Mouse (Mus musculus) E14TG2a.4 (cell line): Measurements from ENCODE around the gene Col4a5.
A peak's percentile ranks its signal among the peaks of the same experiment; 100 is the strongest.

Source experiments
- H3K27me3 ChIP-seq: 2 replicates; pipeline ENCODE4 v1.6.1; 2014; ENCODE audit warnings: low read length, control low read depth; ENCODE audit not compliant: insufficient read depth
- H3K36me3 ChIP-seq: 2 replicates; pipeline ENCODE4 v1.6.1; 2014; ENCODE audit warnings: low read length, control low read depth; ENCODE audit not compliant: insufficient read depth
- H3K4me1 ChIP-seq: replicated peaks from 2 replicates; pipeline ENCODE4 v1.6.1; 2014; ENCODE audit warnings: low read depth, low read length, control low read depth
- H3K4me3 ChIP-seq: replicated peaks from 2 replicates; pipeline ENCODE4 v1.5.1; 2014; ENCODE audit warnings: mild to moderate bottlenecking, low read length
- H3K9me3 ChIP-seq: 2 replicates; pipeline ENCODE4 v1.6.1; 2014; ENCODE audit warnings: low read length, control low read depth
- CTCF ChIP-seq: conservative IDR thresholded peaks from 2 replicates; pipeline ENCODE4 v1.5.1; 2014; ENCODE audit warnings: low read length
- NANOG ChIP-seq: IDR thresholded peaks from 2 replicates; pipeline ENCODE4 v1.6.1; 2014; ENCODE audit warnings: borderline replicate concordance, low read length, mixed read lengths
- POU5F1 ChIP-seq: IDR thresholded peaks from 2 replicates; pipeline ENCODE4 v1.6.1; 2014; ENCODE audit warnings: low read length, borderline replicate concordance

Gene Col4a5

DNA sequence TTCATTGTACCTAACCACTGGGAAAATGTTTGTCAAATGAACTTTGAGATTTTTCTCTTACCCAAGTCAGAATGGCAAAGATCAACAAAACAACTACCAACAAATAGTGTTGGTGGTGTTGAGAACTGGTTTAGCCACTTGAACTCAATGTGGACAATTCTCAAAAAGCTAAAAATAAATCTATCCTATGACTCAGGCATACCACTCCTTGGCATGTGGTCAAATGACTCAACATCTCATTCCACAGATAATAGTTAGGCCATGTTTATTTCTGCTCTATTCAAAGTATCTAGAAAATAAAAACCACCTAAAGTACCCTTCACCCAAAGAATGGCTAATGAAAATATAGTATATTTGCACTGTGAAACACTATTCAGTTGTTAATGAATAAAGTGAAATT, 58.3 kb downstream of the Col4a5 start:
- Histone ChIP-seq H3K36me3 (no peaks in the 10 kb centered on the region), H3K9me3 (no peaks in the 10 kb centered on the region), H3K4me3 (no peak overlapping the region), H3K4me1 (no peaks in the 10 kb centered on the region), H3K27me3 (no peaks in the 10 kb centered on the region)
- no peak for TF ChIP-seq CTCF
- TF ChIP-seq POU5F1, result no peak
- no peak for TF ChIP-seq NANOG

- TF ChIP-seq CTCF (no peak), NANOG (no peak), POU5F1 (no peak)
- Histone ChIP-seq H3K4me1 (no peaks in the 10 kb centered on the region), H3K4me3 (no peak overlapping the region), H3K27me3 (no peaks in the 10 kb centered on the region), H3K36me3 (no peaks in the 10 kb centered on the region), H3K9me3 (no peaks in the 10 kb centered on the region)
These were observed 72.3 kb downstream of the Col4a5 start for GRCm38 (mm10) chrX:141547471-141547870.

DNA sequence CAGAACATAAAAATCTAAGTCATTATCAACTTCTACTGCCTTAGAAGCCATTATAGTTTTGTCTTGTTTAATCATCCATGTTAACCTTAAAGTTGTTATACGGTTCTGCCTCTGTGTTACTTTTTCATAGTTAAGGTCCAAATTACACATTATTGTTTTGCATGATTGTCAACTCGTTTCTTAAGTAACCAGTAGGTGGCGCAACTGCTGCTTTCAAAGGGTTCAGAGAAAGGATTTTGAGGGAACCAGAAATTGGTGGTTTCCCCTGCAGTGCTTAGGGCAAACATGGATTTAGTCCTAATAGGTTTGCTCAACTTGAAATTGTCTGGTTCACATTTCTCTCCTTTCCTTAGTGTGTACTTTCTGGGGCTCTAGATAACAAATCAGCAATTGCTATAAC, 115.1 kb downstream of the Col4a5 start:
- Histone ChIP-seq H3K4me1 (no peaks in the 10 kb centered on the region), H3K36me3 (no peaks in the 10 kb centered on the region), H3K9me3 (no peaks in the 10 kb centered on the region), H3K4me3 (no peak overlapping the region), H3K27me3 (no peaks in the 10 kb centered on the region)
- TF ChIP-seq CTCF, result peak; percentile 27
- TF ChIP-seq NANOG, result no peak

DNA sequence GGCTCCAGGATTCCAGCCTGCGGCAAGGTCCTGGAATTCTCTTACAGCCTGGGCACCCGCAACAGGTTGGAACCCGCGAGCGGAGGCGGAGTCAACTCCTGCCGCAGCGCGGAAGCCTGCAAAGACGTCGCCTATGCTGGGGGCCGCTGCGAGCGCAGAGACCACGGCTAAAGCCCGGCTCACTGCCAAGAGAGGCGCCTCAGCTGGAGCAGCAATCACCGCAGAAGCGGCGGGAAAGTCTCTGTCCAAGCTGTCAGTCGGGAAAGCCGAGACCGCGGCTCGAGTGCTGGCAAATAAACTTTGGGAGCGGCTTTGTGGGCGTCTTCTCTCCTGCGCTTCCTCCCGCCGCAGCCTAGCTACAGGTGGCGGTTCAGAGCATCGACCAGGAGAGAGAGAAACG, 246.5 kb downstream of the Col4a5 start:
- no peaks in the 10 kb centered on the region for H3K9me3 ChIP-seq
- H3K4me1 ChIP-seq, result peaks cover 14% of the 10 kb centered on the region; the same call in 1 of the 2 replicates
- H3K27me3 ChIP-seq, result peaks cover 48% of the 10 kb centered on the region
- no peaks in the 10 kb centered on the region for H3K36me3 ChIP-seq
- H3K4me3 ChIP-seq, result peak overlapping the region; percentile 57
- no peak for TF ChIP-seq NANOG
- no peak for TF ChIP-seq CTCF
- no peak for TF ChIP-seq POU5F1

- TF ChIP-seq NANOG, result no peak
- 0 out of 2 replicates have a peak, but pooled peaks have one; percentile 3 for TF ChIP-seq CTCF
- TF ChIP-seq POU5F1, result no peak
- H3K9me3 ChIP-seq, result no peaks in the 10 kb centered on the region
- no peaks in the 10 kb centered on the region for H3K36me3 ChIP-seq
- peaks cover 14% of the 10 kb centered on the region; the same call in 1 of the 2 replicates for H3K4me1 ChIP-seq
- peaks cover 48% of the 10 kb centered on the region for H3K27me3 ChIP-seq
- H3K4me3 ChIP-seq, result peak overlapping the region; percentile 80
These were observed 248.8 kb downstream of the Col4a5 start for GRCm38 (mm10) chrX:141723936-141724335.

DNA sequence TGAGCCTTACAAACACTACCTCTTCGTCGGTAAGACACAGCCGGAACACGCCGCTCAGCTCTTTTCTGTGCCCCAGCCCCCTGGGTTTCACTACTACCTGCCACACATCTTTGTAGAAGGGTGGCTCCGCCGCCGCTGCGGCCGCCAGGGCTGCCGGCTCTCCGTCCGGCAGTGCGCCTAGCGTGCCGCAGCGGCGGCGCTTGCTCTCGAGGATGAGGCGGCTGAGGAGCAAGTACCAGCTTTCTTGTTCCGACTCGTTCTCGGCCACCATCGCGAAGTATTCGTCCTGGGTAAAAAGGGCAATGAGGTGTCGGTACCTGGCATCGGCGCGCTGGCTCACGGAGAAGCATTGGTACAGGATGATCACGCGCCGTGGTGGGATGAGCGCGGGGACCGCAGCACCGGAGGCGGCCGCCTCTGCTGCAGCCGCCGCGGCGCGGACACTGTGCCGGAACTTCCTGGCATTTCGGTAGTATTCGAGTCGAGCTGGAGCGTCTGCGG, 249.3 kb downstream of the Col4a5 start:
- TF ChIP-seq POU5F1 (no peak), NANOG (no peak), CTCF (no peak)
- Histone ChIP-seq H3K27me3 (peaks cover 48% of the 10 kb centered on the region), H3K9me3 (no peaks in the 10 kb centered on the region), H3K36me3 (no peaks in the 10 kb centered on the region), H3K4me3 (peak overlapping the region; percentile 80), H3K4me1 (peaks cover 14% of the 10 kb centered on the region; the same call in 1 of the 2 replicates)

DNA sequence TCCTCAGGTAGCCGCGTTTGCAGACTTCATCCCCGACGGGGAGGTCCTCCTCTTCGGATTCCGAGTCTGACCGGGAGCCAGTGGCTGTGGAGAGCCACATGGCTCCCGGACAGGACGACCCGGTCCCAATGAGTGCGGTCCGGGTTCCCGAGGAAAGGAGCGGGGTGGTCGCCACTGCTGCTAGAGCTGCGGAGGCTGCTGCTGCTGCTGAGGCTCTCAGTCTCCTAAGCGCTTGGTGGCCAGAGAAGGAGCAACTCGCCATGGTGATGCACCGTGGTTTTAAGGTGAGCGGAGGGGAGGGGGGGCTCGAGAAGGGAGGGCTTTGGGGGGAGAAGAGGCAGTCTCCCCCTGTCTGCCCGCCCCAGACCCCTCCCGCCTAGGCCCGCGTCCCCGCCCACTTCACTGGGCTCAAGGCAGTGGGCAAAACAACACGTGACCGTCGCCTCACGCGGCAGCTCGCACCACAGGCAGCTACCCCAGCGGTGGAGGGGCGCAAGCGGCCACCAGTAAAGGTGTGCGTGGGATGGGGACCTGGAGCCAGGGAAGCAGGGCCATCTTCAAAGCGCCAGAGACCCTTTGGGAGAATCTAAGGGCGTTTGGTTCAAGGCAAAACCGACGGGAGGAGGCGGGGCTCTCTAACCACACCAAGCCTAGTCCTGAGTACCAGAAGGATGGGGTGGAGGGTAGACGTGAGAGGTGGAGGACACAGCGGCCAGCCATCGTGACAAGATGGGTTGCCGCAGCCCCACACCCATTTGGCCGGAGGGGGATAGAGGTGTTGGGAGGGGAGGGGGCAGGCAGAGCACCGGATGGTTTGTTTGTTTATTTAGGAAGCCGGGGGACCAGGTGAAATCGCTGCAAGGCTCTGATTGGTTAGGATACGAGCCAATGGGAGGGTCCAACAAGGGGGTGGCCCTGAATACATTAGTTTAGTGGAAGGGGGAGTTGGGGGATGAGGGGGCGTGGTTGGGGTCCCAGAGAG, 250.0 kb downstream of the Col4a5 start, which contains the start of gene Irs4:
Gene Irs4, minus strand, starts transcription at position 327 of the 982 bp plus-strand sequence.
- peak within 1 kb of the TSS; percentile 80 for H3K4me3 ChIP-seq
- no peaks in the 10 kb centered on the region for H3K9me3 ChIP-seq
- H3K27me3 ChIP-seq, result peaks cover 45% of the 10 kb centered on the region
- H3K4me1 ChIP-seq, result peaks cover 12% of the 10 kb centered on the region; the same call in 1 of the 2 replicates
- no peak for TF ChIP-seq CTCF
- no peak for TF ChIP-seq POU5F1
- TF ChIP-seq NANOG, result no peak
- no peaks in the 10 kb centered on the region for H3K36me3 ChIP-seq

DNA sequence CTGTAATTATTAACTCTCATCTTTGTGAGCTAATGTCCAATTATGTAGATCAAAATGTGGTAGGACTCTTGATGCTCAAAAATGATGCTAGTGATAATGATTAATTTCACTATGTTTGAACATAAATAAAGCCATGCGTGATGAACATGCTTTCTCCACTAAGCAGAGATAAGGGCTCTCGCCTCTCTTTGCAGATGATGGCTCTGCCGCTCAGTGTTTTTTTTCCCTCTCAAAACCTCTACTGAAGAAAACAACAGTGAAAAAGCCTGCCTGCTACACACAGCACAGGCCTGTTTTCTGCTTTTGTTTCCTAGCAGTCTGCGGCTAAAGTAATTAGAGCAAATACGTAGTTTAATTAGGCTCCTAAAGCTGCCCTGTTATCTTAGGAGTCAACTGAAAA, 254.4 kb downstream of the Col4a5 start:
- Histone ChIP-seq H3K27me3 (peaks cover 3% of the 10 kb centered on the region), H3K9me3 (no peaks in the 10 kb centered on the region), H3K36me3 (no peaks in the 10 kb centered on the region), H3K4me1 (no peaks in the 10 kb centered on the region; the same call in 1 of the 2 replicates), H3K4me3 (no peak overlapping the region)
- TF ChIP-seq CTCF, result no peak
- TF ChIP-seq POU5F1, result no peak
- TF ChIP-seq NANOG, result no peak
